Mouse (Mus musculus): ENCODE data around the gene Lrrc36. TPM values are rescaled to one million over a fixed set of nuclear protein-coding genes. Genes with fewer than 3 reads are reported as not detected.

Gene Lrrc36
- polyA plus RNA-seq, 1 experiment from 2014 or later: not detected

- WGBS: 2% methylated on average over 25 of the region's 25 CpGs
- H3K27me3 ChIP-seq (ENCODE audit: low read depth, poor library complexity, severe bottlenecking): peaks cover 56% of the 10 kb centered on the region
- peak within 1 kb of the TSS; percentile 69 for H3K27ac ChIP-seq
- H3K4me3 ChIP-seq: peak within 1 kb of the TSS; percentile 46
- peaks cover 74% of the 10 kb centered on the region for H3K4me1 ChIP-seq
- H3K36me3 ChIP-seq: peaks cover 16% of the 10 kb centered on the region; the same call in 1 of the 2 replicates
- DNase-seq (ENCODE audit: low spot score): peak; percentile 92
- no peaks in the 10 kb centered on the region for H3K9me3 ChIP-seq (replicated peaks)
Measured at GRCm38 (mm10) chr8:105471314-105472015, 58.1 kb downstream of the Lrrc36 start, which contains the start of gene Tppp3. TSS of gene Tppp3 (minus strand) at chr8:105471526.

GRCm38 (mm10) chr8:105472414-105472932 is 59.1 kb downstream of the Lrrc36 start:
- DNase-seq (ENCODE audit: low spot score): peak; percentile 59
- Histone ChIP-seq H3K27me3 (ENCODE audit: low read depth, poor library complexity, severe bottlenecking) (peaks cover 56% of the 10 kb centered on the region), H3K4me1 (peaks cover 80% of the 10 kb centered on the region), H3K9me3 (replicated peaks) (no peaks in the 10 kb centered on the region), H3K27ac (peak overlapping the region; percentile 53; the same call in 1 of the 2 replicates), H3K36me3 (peaks cover 16% of the 10 kb centered on the region; the same call in 1 of the 2 replicates), H3K4me3 (0 out of 2 replicates have a peak overlapping the region, but pooled peaks have one; percentile 8)
- WGBS: 4% methylated on average over 23 of the region's 23 CpGs

- Histone ChIP-seq H3K27me3 (ENCODE audit: low read depth, poor library complexity, severe bottlenecking) (peaks cover 56% of the 10 kb centered on the region), H3K4me3 (no peak overlapping the region), H3K36me3 (peaks cover 16% of the 10 kb centered on the region; the same call in 1 of the 2 replicates), H3K4me1 (peaks cover 80% of the 10 kb centered on the region), H3K27ac (peak overlapping the region; percentile 53; the same call in 1 of the 2 replicates), H3K9me3 (replicated peaks) (no peaks in the 10 kb centered on the region)
- DNase-seq (ENCODE audit: low spot score): no peak
- 36% methylated on average over 9 of the region's 9 CpGs for WGBS
Measured at GRCm38 (mm10) chr8:105472983-105473382, 59.6 kb downstream of the Lrrc36 start.

GRCm38 (mm10) chr8:105473816-105474606 is 60.6 kb downstream of the Lrrc36 start:
- H3K4me1 ChIP-seq: peaks cover 78% of the 10 kb centered on the region
- 0 out of 2 replicates have a peak overlapping the region, but pooled peaks have one; percentile 20 for H3K4me3 ChIP-seq
- peaks cover 56% of the 10 kb centered on the region for H3K27me3 ChIP-seq (ENCODE audit: low read depth, poor library complexity, severe bottlenecking)
- peak overlapping the region; percentile 12; the same call in 1 of the 2 replicates for H3K27ac ChIP-seq
- 27% methylated on average over 17 of the region's 17 CpGs for WGBS
- DNase-seq (ENCODE audit: low spot score): peak; percentile 61
- peaks cover 16% of the 10 kb centered on the region; the same call in 1 of the 2 replicates for H3K36me3 ChIP-seq
- H3K9me3 ChIP-seq (replicated peaks): no peaks in the 10 kb centered on the region

DNA sequence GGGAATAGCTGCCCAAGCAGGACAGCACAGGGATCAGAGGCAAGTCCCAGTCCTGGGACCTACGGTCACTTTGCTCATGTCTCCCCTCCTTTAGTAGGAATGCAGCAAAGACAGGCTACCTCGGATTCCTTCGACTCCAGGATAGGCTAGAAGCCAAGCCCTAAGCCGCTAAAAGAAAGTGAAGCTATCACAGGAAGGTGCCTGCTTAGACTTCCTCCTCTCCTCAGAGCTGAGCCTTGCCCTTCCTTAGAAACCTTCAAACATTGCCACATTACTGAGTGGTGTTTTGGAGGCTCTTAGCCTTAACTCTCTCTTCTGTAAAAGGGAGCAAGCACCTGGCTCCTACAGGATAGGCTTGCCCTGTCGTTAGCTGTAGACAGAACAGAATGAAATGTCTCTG is 61.3 kb downstream of the Lrrc36 start:
- H3K9me3 ChIP-seq (replicated peaks): no peaks in the 10 kb centered on the region
- DNase-seq (ENCODE audit: low spot score): no peak
- H3K4me1 ChIP-seq: peaks cover 71% of the 10 kb centered on the region
- 50% methylated on average over 5 of the region's 5 CpGs for WGBS
- H3K4me3 ChIP-seq: 0 out of 2 replicates have a peak overlapping the region, but pooled peaks have one; percentile 20
- H3K27me3 ChIP-seq (ENCODE audit: low read depth, poor library complexity, severe bottlenecking): peaks cover 55% of the 10 kb centered on the region
- peaks cover 16% of the 10 kb centered on the region; the same call in 1 of the 2 replicates for H3K36me3 ChIP-seq
- peak overlapping the region; percentile 12; the same call in 1 of the 2 replicates for H3K27ac ChIP-seq

DNA sequence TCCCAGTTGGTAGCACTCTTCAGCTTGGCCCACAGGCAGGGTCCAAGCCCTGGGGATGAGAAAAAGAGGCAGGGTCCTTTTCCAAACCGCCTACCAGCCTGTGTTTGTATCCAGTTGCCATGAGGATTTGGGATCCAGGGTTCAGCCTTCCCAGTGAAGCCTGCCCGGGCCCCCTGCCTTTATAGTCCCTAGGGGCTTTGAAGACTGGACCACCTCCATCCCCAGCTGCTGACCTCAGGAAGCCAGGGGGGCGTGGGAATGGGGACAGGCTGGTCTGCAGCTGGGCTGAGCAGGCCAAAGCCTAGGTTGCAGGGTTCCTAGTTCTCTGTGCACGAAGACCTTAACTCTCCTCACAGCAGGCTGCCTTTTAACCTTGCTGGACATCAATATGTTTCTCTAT is 61.9 kb downstream of the Lrrc36 start:
- Histone ChIP-seq H3K4me3 (no peak overlapping the region), H3K9me3 (replicated peaks) (no peaks in the 10 kb centered on the region), H3K4me1 (peaks cover 66% of the 10 kb centered on the region), H3K27ac (0 out of 2 replicates have a peak overlapping the region, but pooled peaks have one; percentile 12), H3K36me3 (peaks cover 16% of the 10 kb centered on the region; the same call in 1 of the 2 replicates), H3K27me3 (ENCODE audit: low read depth, poor library complexity, severe bottlenecking) (peaks cover 49% of the 10 kb centered on the region)
- 41% methylated on average over 4 of the region's 4 CpGs for WGBS
- no peak for DNase-seq (ENCODE audit: low spot score)

- H3K27me3 ChIP-seq (ENCODE audit: low read depth, poor library complexity, severe bottlenecking): peaks cover 49% of the 10 kb centered on the region
Measured at GRCm38 (mm10) chr8:105475742-105476141, 62.4 kb downstream of the Lrrc36 start.

DNA sequence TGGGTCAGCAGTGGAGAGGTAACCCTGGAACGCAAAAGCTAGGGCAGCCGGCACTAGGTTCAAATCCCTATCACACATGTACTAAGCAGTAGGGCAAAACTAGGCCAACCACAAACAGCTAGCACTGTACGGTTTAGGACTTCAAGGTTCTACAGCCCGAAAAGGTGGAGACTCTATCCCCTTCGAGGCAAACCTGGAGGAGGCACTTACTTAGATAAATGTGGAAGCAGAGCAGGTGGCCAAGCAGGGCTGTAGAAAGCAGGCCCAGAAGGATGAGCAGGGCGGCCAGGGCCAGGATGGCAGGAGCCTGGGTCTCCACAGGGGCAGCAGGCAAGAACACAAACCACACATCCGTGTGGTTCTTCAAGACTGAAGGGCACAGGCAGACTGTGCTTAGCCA is 62.8 kb downstream of the Lrrc36 start:
- Histone ChIP-seq H3K4me3 (no peak overlapping the region), H3K27me3 (ENCODE audit: low read depth, poor library complexity, severe bottlenecking) (peaks cover 49% of the 10 kb centered on the region), H3K9me3 (replicated peaks) (no peaks in the 10 kb centered on the region), H3K36me3 (peaks cover 16% of the 10 kb centered on the region; the same call in 1 of the 2 replicates), H3K27ac (peak overlapping the region; percentile 21; the same call in 1 of the 2 replicates), H3K4me1 (peaks cover 66% of the 10 kb centered on the region)
- 94% methylated on average over 7 of the region's 7 CpGs for WGBS
- no peak for DNase-seq (ENCODE audit: low spot score)

More at GRCm38 (mm10) chr8:105475742-105476141, 62.4 kb downstream of the Lrrc36 start:
- no peak overlapping the region for H3K4me3 ChIP-seq
- H3K4me1 ChIP-seq: peaks cover 66% of the 10 kb centered on the region
- WGBS: 93% methylated on average over 8 of the region's 8 CpGs
- H3K9me3 ChIP-seq (replicated peaks): no peaks in the 10 kb centered on the region
- H3K27ac ChIP-seq: peak overlapping the region; percentile 21; the same call in 1 of the 2 replicates
- H3K36me3 ChIP-seq: peaks cover 16% of the 10 kb centered on the region; the same call in 1 of the 2 replicates
- DNase-seq (ENCODE audit: low spot score): no peak

DNA sequence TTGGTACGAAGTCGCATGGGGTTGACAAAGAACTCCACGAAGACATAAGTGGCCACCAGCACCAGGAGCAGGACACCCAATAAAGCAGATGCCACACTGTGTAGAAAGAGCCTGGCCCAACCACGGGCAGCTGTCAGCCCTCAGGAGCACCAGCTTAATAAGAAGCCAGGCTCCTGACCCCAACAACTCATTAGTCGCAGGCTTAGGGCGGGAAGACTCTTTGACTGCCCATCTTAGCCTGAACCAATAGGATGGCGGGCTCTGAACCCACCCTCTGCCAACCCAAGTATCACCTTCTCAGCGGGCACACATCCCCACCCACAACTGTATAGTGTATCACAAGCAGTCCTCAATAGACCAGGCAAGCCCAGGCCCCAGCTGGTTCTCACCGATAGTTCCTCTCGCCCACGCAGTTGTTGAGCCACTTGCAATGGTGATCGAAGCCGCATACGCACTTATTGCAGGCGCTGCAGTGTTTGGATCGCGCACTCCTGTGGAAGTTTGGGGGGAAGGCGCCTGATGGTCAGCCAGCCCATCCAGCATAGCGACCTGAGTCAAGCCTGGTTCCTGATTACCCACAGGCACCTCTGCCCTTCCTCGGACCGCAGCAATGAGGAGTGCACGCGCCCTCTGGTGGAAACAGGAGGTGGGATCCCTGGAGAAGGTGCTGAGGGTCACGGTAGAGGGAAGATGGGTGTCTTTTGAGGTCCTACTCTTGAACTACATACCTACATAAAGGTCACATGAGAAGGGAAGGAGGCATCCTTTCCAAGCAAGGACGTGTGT is 63.5 kb downstream of the Lrrc36 start:
- WGBS: 35% methylated on average over 25 of the region's 25 CpGs
- Histone ChIP-seq H3K4me1 (peaks cover 65% of the 10 kb centered on the region), H3K4me3 (no peak overlapping the region), H3K27me3 (ENCODE audit: low read depth, poor library complexity, severe bottlenecking) (peaks cover 44% of the 10 kb centered on the region), H3K27ac (peak overlapping the region; percentile 9; the same call in 1 of the 2 replicates), H3K36me3 (peaks cover 21% of the 10 kb centered on the region), H3K9me3 (replicated peaks) (no peaks in the 10 kb centered on the region)
- DNase-seq (ENCODE audit: low spot score): peak; percentile 73

GRCm38 (mm10) chr8:105477792-105478191 is 64.4 kb downstream of the Lrrc36 start:
- no peak for DNase-seq (ENCODE audit: low spot score)

GRCm38 (mm10) chr8:105481013-105481412 is 67.6 kb downstream of the Lrrc36 start:
- H3K9me3 ChIP-seq (replicated peaks): no peaks in the 10 kb centered on the region
- peaks cover 47% of the 10 kb centered on the region for H3K4me1 ChIP-seq
- no peak overlapping the region for H3K4me3 ChIP-seq
- peak overlapping the region; percentile 66 for H3K27ac ChIP-seq
- H3K27me3 ChIP-seq (ENCODE audit: low read depth, poor library complexity, severe bottlenecking): 0 out of 2 replicates have a peak, but pooled peaks cover 3% of the 10 kb centered on the region
- WGBS: 40% methylated on average over 2 of the region's 2 CpGs
- no peak for DNase-seq (ENCODE audit: low spot score)
- H3K36me3 ChIP-seq: peaks cover 11% of the 10 kb centered on the region

More at GRCm38 (mm10) chr8:105477792-105478191, 64.4 kb downstream of the Lrrc36 start:
- WGBS: 85% methylated on average over 3 of the region's 3 CpGs
- H3K9me3 ChIP-seq (replicated peaks): no peaks in the 10 kb centered on the region
- peaks cover 24% of the 10 kb centered on the region for H3K36me3 ChIP-seq
- no peak overlapping the region for H3K27ac ChIP-seq
- H3K4me1 ChIP-seq: peaks cover 58% of the 10 kb centered on the region
- H3K27me3 ChIP-seq (ENCODE audit: low read depth, poor library complexity, severe bottlenecking): peaks cover 34% of the 10 kb centered on the region
- H3K4me3 ChIP-seq: no peak overlapping the region
